Comparison of ENCODE assay signal across 11 mouse cellular contexts in genomic region chr10:95147136-95147901, GRCm38 (mm10).
DNase-seq lines count a peak whose midpoint lies in the region; ATAC-seq and TF ChIP-seq lines count a peak whose summit lies in the region.
"Had no signal": no experiment of that assay in that cellular context is flagged by ENCODE, and none has a peak within 500 bp of the region (broad histone marks: within the 10 kb centered on the region; RNA-seq: fewer than 3 reads in every experiment).

No protein-coding gene starts in this region.

- no peak for TF ChIP-seq EP300 in heart, postnatal 0 days (IDR thresholded peaks at IDR 0.05; ENCODE audit: low read depth)
- TF ChIP-seq EP300 in liver, postnatal 0 days (IDR thresholded peaks at IDR 0.05; ENCODE audit: low read depth): no peak

- H3K9me3 ChIP-seq in heart, postnatal 0 days (replicated peaks; ENCODE audit: control insufficient read depth, low read length): no peaks in the 10 kb centered on the region
- H3K9me3 ChIP-seq in liver, postnatal 0 days (ENCODE audit: low read length): no peaks in the 10 kb centered on the region
- H3K9me3 ChIP-seq: limb, embryonic 13.5 days; midbrain, embryonic 12.5 days had no signal

- TF ChIP-seq CTCF in heart, postnatal 0 days (IDR thresholded peaks at IDR 0.05; ENCODE audit: low read depth): no peak; the same call in 1 of the 2 replicates
- TF ChIP-seq CTCF in liver, postnatal 0 days (IDR thresholded peaks at IDR 0.05; ENCODE audit: low read depth): peak; percentile 15; the same call in 1 of the 2 replicates

- DNase-seq in adrenal gland, adult 2 months: peak; percentile 19
- DNase-seq in adrenal gland, adult 18-20 months (ENCODE audit: low spot score in 2 of 2): no peak
- DNase-seq in heart, postnatal 0 days (ENCODE audit: low spot score): no peak
- DNase-seq in heart, adult 18-20 months: no peak
- no peak for DNase-seq in liver, postnatal 0 days
- no peak for DNase-seq in liver
- DNase-seq in thymus, adult 18-20 months: no peak
- DNase-seq: forebrain, postnatal 0 days had no signal

- H3K4me3 ChIP-seq in heart, postnatal 0 days (ENCODE audit: low read depth, low read length): no peak overlapping the region
- no peak overlapping the region for H3K4me3 ChIP-seq in liver, postnatal 0 days (ENCODE audit: low read depth, low read length)
- H3K4me3 ChIP-seq: limb, embryonic 13.5 days; midbrain, embryonic 12.5 days had no signal

- H3K9ac ChIP-seq in heart, postnatal 0 days (replicated peaks; ENCODE audit: low read depth, low read length): no peak overlapping the region
- H3K9ac ChIP-seq in liver, postnatal 0 days (replicated peaks): no peak overlapping the region
- H3K9ac ChIP-seq: forebrain, postnatal 0 days; limb, embryonic 13.5 days; midbrain, embryonic 12.5 days had no signal

- no peaks in the 10 kb centered on the region for H3K36me3 ChIP-seq in heart, postnatal 0 days (replicated peaks; ENCODE audit: control insufficient read depth, insufficient read depth, low read length)
- H3K36me3 ChIP-seq in liver, postnatal 0 days (replicated peaks; ENCODE audit: insufficient read depth, low read length): no peaks in the 10 kb centered on the region
- H3K36me3 ChIP-seq: limb, embryonic 13.5 days; midbrain, embryonic 12.5 days had no signal

- no peak overlapping the region for H3K4me2 ChIP-seq in heart, postnatal 0 days (ENCODE audit: low read depth, low read length)
- no peak overlapping the region for H3K4me2 ChIP-seq in liver, postnatal 0 days (ENCODE audit: low read depth, low read length)
- H3K4me2 ChIP-seq: limb, embryonic 13.5 days; midbrain, embryonic 12.5 days had no signal

- no peak for ATAC-seq in heart, postnatal 0 days (ENCODE audit: insufficient read depth, low read depth)
- ATAC-seq in liver, postnatal 0 days: no peak
- 0 out of 2 replicates have a peak, but pooled peaks have one; percentile 41 for ATAC-seq in megakaryocyte-erythroid progenitor cell, adult 5-6 weeks (replicated peaks; ENCODE audit: low FRiP score, low TSS enrichment, poor library complexity, severe bottlenecking)
- ATAC-seq: forebrain, postnatal 0 days had no signal

- 86% methylated on average over 6 of the region's 6 CpGs for WGBS in heart, postnatal 0 days
- WGBS in liver, postnatal 0 days (ENCODE audit: insufficient replicate concordance): 69% methylated on average over 6 of the region's 6 CpGs

- H3K27me3 ChIP-seq in heart, postnatal 0 days (ENCODE audit: control insufficient read depth, insufficient read depth, low read length): no peaks in the 10 kb centered on the region
- no peaks in the 10 kb centered on the region for H3K27me3 ChIP-seq in liver, postnatal 0 days (ENCODE audit: insufficient read depth, low read length)
- H3K27me3 ChIP-seq: limb, embryonic 13.5 days; midbrain, embryonic 12.5 days had no signal

- peak overlapping the region; percentile 52 for H3K27ac ChIP-seq in heart, postnatal 0 days (ENCODE audit: low read depth)
- H3K27ac ChIP-seq in liver, postnatal 0 days (ENCODE audit: low read depth): 0 out of 2 replicates have a peak overlapping the region, but pooled peaks have one; percentile 26
- H3K27ac ChIP-seq: limb, embryonic 13.5 days; midbrain, embryonic 12.5 days had no signal

- H3K4me1 ChIP-seq in heart, postnatal 0 days (ENCODE audit: control insufficient read depth, insufficient read depth): peaks cover 48% of the 10 kb centered on the region
- peaks cover 35% of the 10 kb centered on the region for H3K4me1 ChIP-seq in liver, postnatal 0 days (ENCODE audit: insufficient read depth)
